Mouse (Mus musculus) CH12.LX (cell line): ENCODE results near the gene Gpcpd1. TPM values are rescaled to one million over a fixed set of nuclear protein-coding genes. Genes with fewer than 3 reads are reported as not detected.

ENCODE experiments used
- DNase-seq: peaks from one replicate; pipeline ENCODE4 v3.0.0-alpha.2; 2013; ENCODE audit errors: extremely low read depth
- H3K27ac ChIP-seq: 2 replicates; pipeline ENCODE4 v1.5.1; 2012; ENCODE audit warnings: low read depth, mild to moderate bottlenecking, control low read depth, moderate library complexity; ENCODE audit not compliant: insufficient read depth
- H3K27me3 ChIP-seq: replicated peaks from 2 replicates; pipeline ENCODE3; 2012; ENCODE audit warnings: inconsistent platforms
- H3K36me3 ChIP-seq, 2 experiments: replicated peaks in 1 of 2; 2 replicates each; pipeline versions ENCODE3 to v1.6.1; 2012; ENCODE audit warnings: inconsistent platforms in 1 of 2, low read length in 1 of 2, mild to moderate bottlenecking in 1 of 2, mixed read lengths in 1 of 2, moderate library complexity in 1 of 2; ENCODE audit not compliant: control insufficient read depth in 1 of 2, insufficient read depth in 1 of 2
- H3K4me1 ChIP-seq, 2 experiments: 2 replicates each; pipeline ENCODE4 v1.6.1; 2012; ENCODE audit warnings: inconsistent platforms in 1 of 2, moderate library complexity in 1 of 2; ENCODE audit not compliant: insufficient read depth in 2 of 2, control insufficient read depth in 1 of 2
- H3K4me2 ChIP-seq: 2 replicates; pipeline ENCODE4 v1.6.1; 2012; ENCODE audit warnings: low read depth, mild to moderate bottlenecking, control low read depth; ENCODE audit not compliant: poor library complexity, insufficient read depth, severe bottlenecking
- H3K4me3 ChIP-seq, 3 experiments: fragments of 150-350 bp in 1 of 3; sonication (generic) in 1 of 3; replicated peaks in 1 of 3; 2 replicates each; pipeline versions ENCODE3 to v1.5.1; 2011 to 2012; ENCODE audit warnings: low read depth in 2 of 3, low read length in 2 of 3, mild to moderate bottlenecking in 2 of 3, moderate library complexity in 2 of 3, control low read depth in 1 of 3, improper control_type of control experiment in 1 of 3, inconsistent platforms in 1 of 3, mixed read lengths in 1 of 3; ENCODE audit not compliant: poor library complexity in 1 of 3
- H3K79me2 ChIP-seq: replicated peaks from 2 replicates; pipeline ENCODE4 v1.6.1; 2012; ENCODE audit warnings: mild to moderate bottlenecking, moderate library complexity; ENCODE audit not compliant: control insufficient read depth, poor library complexity, insufficient read depth, severe bottlenecking; ENCODE audit errors: extremely low read depth
- H3K9ac ChIP-seq: 2 replicates; pipeline ENCODE4 v1.6.1; 2012; ENCODE audit warnings: low read depth, mild to moderate bottlenecking, control low read depth, moderate library complexity; ENCODE audit not compliant: insufficient read depth
- H3K9me3 ChIP-seq: replicated peaks from 2 replicates; pipeline ENCODE3; 2012; ENCODE audit warnings: low read length, inconsistent platforms, mixed read lengths
- BHLHE40 ChIP-seq: IDR thresholded peaks from 2 replicates; pipeline ENCODE4 v1.6.1; 2011; ENCODE audit warnings: mild to moderate bottlenecking, low read depth, low read length, improper control_type of control experiment
- CHD2 ChIP-seq: IDR thresholded peaks from 2 replicates; pipeline ENCODE4 v1.6.1; 2011; ENCODE audit warnings: low read length, improper control_type of control experiment
- EP300 ChIP-seq: IDR thresholded peaks from 2 replicates; pipeline ENCODE4 v1.6.1; 2011; ENCODE audit warnings: low read length, improper control_type of control experiment
- ETS1 ChIP-seq: conservative IDR thresholded peaks from 2 replicates; pipeline ENCODE4 v1.6.1; 2012; ENCODE audit warnings: low read depth, mild to moderate bottlenecking, inconsistent platforms, low read length, improper control_type of control experiment, moderate library complexity
- IRF4 ChIP-seq: IDR thresholded peaks from 2 replicates; pipeline ENCODE4 v1.6.1; 2014; ENCODE audit warnings: low read depth, mild to moderate bottlenecking, inconsistent platforms, low read length, improper control_type of control experiment
- JUN ChIP-seq: IDR thresholded peaks from 2 replicates; pipeline ENCODE4 v1.6.1; 2011; ENCODE audit warnings: low read depth, mild to moderate bottlenecking, low read length, improper control_type of control experiment, moderate library complexity; ENCODE audit not compliant: insufficient read depth
- JUND ChIP-seq: conservative IDR thresholded peaks from 2 replicates; pipeline ENCODE4 v1.6.1; 2011; ENCODE audit warnings: low read depth, low read length, improper control_type of control experiment
- KAT2A ChIP-seq: IDR thresholded peaks from 2 replicates; pipeline ENCODE4 v1.6.1; 2012; ENCODE audit warnings: low read length, improper control_type of control experiment, inconsistent platforms; ENCODE audit not compliant: insufficient replicate concordance
- MAZ ChIP-seq: IDR thresholded peaks from 2 replicates; pipeline ENCODE4 v1.6.1; 2012; ENCODE audit warnings: low read depth, mild to moderate bottlenecking, inconsistent platforms, low read length, improper control_type of control experiment, moderate library complexity
- MEF2A ChIP-seq: IDR thresholded peaks from 2 replicates; pipeline ENCODE4 v1.6.1; 2014; ENCODE audit warnings: low read depth, mild to moderate bottlenecking, inconsistent platforms, low read length, improper control_type of control experiment, borderline replicate concordance
- MXI1 ChIP-seq: IDR thresholded peaks from 2 replicates; pipeline ENCODE4 v1.6.1; 2011; ENCODE audit warnings: mild to moderate bottlenecking, low read depth, low read length, improper control_type of control experiment
- NRF1 ChIP-seq: IDR thresholded peaks from 2 replicates; pipeline ENCODE4 v1.6.1; 2014; ENCODE audit warnings: low read depth, mild to moderate bottlenecking, inconsistent platforms, low read length, improper control_type of control experiment, moderate library complexity
- RCOR1 ChIP-seq: conservative IDR thresholded peaks from 2 replicates; pipeline ENCODE4 v1.6.1; 2012; ENCODE audit warnings: low read depth, mild to moderate bottlenecking, inconsistent platforms, low read length, improper control_type of control experiment
- SIN3A ChIP-seq: IDR thresholded peaks from 2 replicates; pipeline ENCODE4 v1.6.1; 2012; ENCODE audit warnings: low read length, improper control_type of control experiment, inconsistent platforms
- SMC3 ChIP-seq: IDR thresholded peaks from 2 replicates; pipeline ENCODE4 v1.6.1; 2011; ENCODE audit warnings: low read depth, low read length, improper control_type of control experiment
- TCF12 ChIP-seq: IDR thresholded peaks from 2 replicates; pipeline ENCODE4 v1.6.1; 2014; ENCODE audit warnings: low read depth, mild to moderate bottlenecking, inconsistent platforms, low read length, improper control_type of control experiment
- ZNF384 ChIP-seq: IDR thresholded peaks from 2 replicates; pipeline ENCODE4 v1.6.1; 2012; ENCODE audit warnings: low read depth, low read length, improper control_type of control experiment, inconsistent platforms
- dilution Hi-C: fragments of 300-500 bp; cut with MboI; formaldehyde crosslinking; loops from 2 replicates; pipeline ENCODE4 v1.14.3; 2020; ENCODE audit warnings: low sequenced_read_pairs; ENCODE audit not compliant: extremely low pct_unique_long_range_greater_than_20kb, extremely low pct_ligation_motif_present
- in situ Hi-C: fragments of 300-500 bp; cut with MboI; formaldehyde crosslinking; loops from 3 replicates; pipeline ENCODE4 v1.14.3; 2019; ENCODE audit warnings: low sequenced_read_pairs, low pct_ligation_motif_present, low pct_unique_long_range_greater_than_20kb, mixed read lengths
- polyA plus RNA-seq: library from polyadenylated mRNA; unstranded; fragments of >175 nt; gene quantifications from 2 replicates; pipeline ENCODE4 v1.2.1, GENCODE M21; 2012; ENCODE audit warnings: low read depth; ENCODE audit not compliant: insufficient read length
- total RNA-seq, 2 experiments: library from RNA; depleted of rRNA; stranded (reverse); fragments of 300-350 nt in 1 of 2; fragments of >200 nt in 1 of 2; gene quantifications; 2 replicates each; pipeline ENCODE4 v1.2.3; 2012 to 2014

The Gpcpd1 gene
- total and polyA plus RNA-seq, 3 experiments, result 30.9 to 60.8 (median 33.5) TPM

GRCm38 (mm10) chr2:132515607-132516006 lies 71.9 kb downstream of the Gpcpd1 start:
- DNase-seq, result peak; percentile 83
- peaks cover 14% of the 10 kb centered on the region for H3K9me3 ChIP-seq
- no peaks in the 10 kb centered on the region for H3K79me2 ChIP-seq
- H3K4me3 ChIP-seq, result no peak overlapping the region
- TF ChIP-seq SMC3, result no peak
- peak; percentile 88 for TF ChIP-seq NRF1
- TF ChIP-seq MXI1, result 0 out of 2 replicates have a peak, but pooled peaks have one; percentile 8
- no peak for TF ChIP-seq ZNF384
- no peak for TF ChIP-seq KAT2A
- TF ChIP-seq EP300, result peak; percentile 53
- 0 out of 2 replicates have a peak, but pooled peaks have one; percentile 20 for TF ChIP-seq SIN3A
- TF ChIP-seq ETS1, result peak; percentile 60
- no peak for TF ChIP-seq JUN
- no peak for TF ChIP-seq JUND
- TF ChIP-seq IRF4, result 0 out of 2 replicates have a peak, but pooled peaks have one; percentile 17
- peak; percentile 78; the same call in 1 of the 2 replicates for TF ChIP-seq MEF2A
- no peak for TF ChIP-seq RCOR1
- no peak for TF ChIP-seq MAZ
- TF ChIP-seq TCF12, result peak; percentile 70; the same call in 1 of the 2 replicates
- TF ChIP-seq, all 38 proteins: peak for 8
- Histone ChIP-seq H3K27me3 (no peaks in the 10 kb centered on the region), H3K27ac (peak overlapping the region; percentile 42; the same call in 1 of the 2 replicates), H3K36me3 (no peaks in the 10 kb centered on the region), H3K4me2 (peak overlapping the region; percentile 82), H3K9ac (0 out of 2 replicates have a peak overlapping the region, but pooled peaks have one; percentile 46), H3K4me1 (peaks cover 29 to 63% of the 10 kb centered on the region in 2 experiments)
- in situ Hi-C loops (loop anchor here (5.0 kb wide), 1 partner anchor 387 kb away; no protein-coding TSS in a partner anchor), dilution Hi-C loops (no loop called here)

- no peak for TF ChIP-seq JUND
- TF ChIP-seq KAT2A, result no peak
- TF ChIP-seq CHD2, result no peak
- TF ChIP-seq BHLHE40, result 0 out of 2 replicates have a peak, but pooled peaks have one; percentile 18
- Histone ChIP-seq H3K4me1 (peaks cover 29 to 62% of the 10 kb centered on the region in 2 experiments), H3K9ac (no peak overlapping the region), H3K4me2 (no peak overlapping the region), H3K79me2 (no peaks in the 10 kb centered on the region), H3K27ac (no peak overlapping the region), H3K9me3 (peaks cover 14% of the 10 kb centered on the region), H3K27me3 (no peaks in the 10 kb centered on the region), H3K4me3 (no peak overlapping the region), H3K36me3 (no peaks in the 10 kb centered on the region)
- dilution Hi-C loops, result no loop called here
- DNase-seq, result no peak
- in situ Hi-C loops, result loop anchor here (5.0 kb wide), 1 partner anchor 387 kb away; no protein-coding TSS in a partner anchor
Observed at GRCm38 (mm10) chr2:132515076-132515475, 72.5 kb downstream of the Gpcpd1 start.
